Mouse (Mus musculus): ENCODE data around the gene Gm13889.
A peak's percentile ranks its signal among the peaks of the same experiment; 100 is the strongest.

Gm13889 gene

GRCm38 (mm10) chr2:93956908-93957784, at the start of gene Gm13889:
Gm13889 (minus strand) TSS chr2:93957201.
- DNase-seq (ENCODE audit: low spot score), result no peak

- DNase-seq (ENCODE audit: low spot score), result peak; percentile 60
These were observed 45.3 kb upstream of the Gm13889 start for GRCm38 (mm10) chr2:94002331-94002730.

DNA sequence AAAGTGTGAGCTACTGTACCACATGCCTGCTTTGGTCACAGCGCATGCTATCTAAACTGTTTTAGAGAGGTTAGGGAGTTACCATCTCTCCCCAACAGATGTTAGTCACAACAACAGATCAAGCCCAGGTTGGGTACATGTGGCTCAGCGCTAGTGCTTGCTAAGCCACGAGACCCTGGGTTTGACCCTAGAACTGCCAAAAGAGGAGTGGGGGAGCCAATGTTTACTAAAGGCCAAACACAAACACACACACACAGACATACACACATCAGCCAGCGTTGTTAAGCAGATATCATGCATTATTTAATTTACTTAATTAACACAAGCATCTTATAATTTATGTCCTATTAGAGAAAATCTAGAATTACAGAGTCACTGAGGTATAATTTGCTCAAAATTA, 44.9 kb upstream of the Gm13889 start:
- no peak for DNase-seq (ENCODE audit: low spot score)

GRCm38 (mm10) chr2:94001411-94001810, 44.4 kb upstream of the Gm13889 start:
- DNase-seq (ENCODE audit: low spot score), result no peak

DNA sequence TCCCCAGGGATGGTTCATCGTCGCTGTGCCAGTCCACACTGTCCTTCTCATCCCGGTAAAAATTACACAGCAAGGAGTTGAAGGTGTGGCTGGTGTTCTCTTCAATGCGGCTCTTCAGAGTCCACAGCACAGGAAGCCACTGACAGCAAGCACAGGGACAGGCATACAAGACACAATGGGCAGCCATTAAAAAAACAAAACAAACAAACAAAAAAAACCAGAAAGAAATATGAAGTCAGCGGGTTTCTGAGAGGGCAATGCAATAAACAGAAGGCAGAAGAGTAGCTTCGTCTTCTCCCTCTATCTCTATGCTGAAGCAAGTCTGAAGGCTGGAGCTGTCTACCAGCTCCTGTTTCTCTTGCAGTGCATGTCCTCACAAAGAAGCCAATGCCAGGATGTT, 39.3 kb upstream of the Gm13889 start, which contains the start of gene Gm27027:
TSS of gene Gm27027 (minus strand) at position 101 of the 400 bp plus-strand sequence.
- DNase-seq (ENCODE audit: low spot score), result no peak

DNA sequence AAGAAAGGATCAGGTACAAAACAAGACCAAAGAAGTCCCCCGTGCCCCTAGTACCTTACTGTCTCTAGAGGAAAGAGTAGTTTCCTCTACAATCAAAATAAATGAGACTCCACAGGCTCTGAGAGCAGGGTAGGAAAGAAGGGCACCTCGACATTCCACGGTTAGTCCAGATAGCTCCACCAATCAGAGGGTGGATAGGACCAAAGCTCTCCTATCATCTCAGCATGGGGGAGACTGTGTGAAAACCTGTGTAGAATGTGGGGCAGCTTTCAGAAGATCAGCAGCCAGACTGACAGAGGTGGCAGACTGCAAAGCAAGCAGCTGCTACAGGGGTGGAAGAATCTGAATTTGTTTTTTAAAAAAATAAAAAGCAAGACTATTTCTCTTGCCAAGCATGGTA, 35.8 kb upstream of the Gm13889 start:
- no peak for DNase-seq (ENCODE audit: low spot score)

GRCm38 (mm10) chr2:93992259-93992658, 35.3 kb upstream of the Gm13889 start:
- no peak for DNase-seq (ENCODE audit: low spot score)

- DNase-seq (ENCODE audit: low spot score), result no peak
These were observed 34.3 kb upstream of the Gm13889 start for GRCm38 (mm10) chr2:93991336-93991735.

GRCm38 (mm10) chr2:93988440-93988839, 31.4 kb upstream of the Gm13889 start:
- DNase-seq (ENCODE audit: low spot score), result no peak

- no peak for DNase-seq (ENCODE audit: low spot score)
These were observed 25.6 kb upstream of the Gm13889 start for GRCm38 (mm10) chr2:93982457-93983235.

- no peak for DNase-seq (ENCODE audit: low spot score)
These were observed 22.5 kb upstream of the Gm13889 start for GRCm38 (mm10) chr2:93979249-93980120.

DNA sequence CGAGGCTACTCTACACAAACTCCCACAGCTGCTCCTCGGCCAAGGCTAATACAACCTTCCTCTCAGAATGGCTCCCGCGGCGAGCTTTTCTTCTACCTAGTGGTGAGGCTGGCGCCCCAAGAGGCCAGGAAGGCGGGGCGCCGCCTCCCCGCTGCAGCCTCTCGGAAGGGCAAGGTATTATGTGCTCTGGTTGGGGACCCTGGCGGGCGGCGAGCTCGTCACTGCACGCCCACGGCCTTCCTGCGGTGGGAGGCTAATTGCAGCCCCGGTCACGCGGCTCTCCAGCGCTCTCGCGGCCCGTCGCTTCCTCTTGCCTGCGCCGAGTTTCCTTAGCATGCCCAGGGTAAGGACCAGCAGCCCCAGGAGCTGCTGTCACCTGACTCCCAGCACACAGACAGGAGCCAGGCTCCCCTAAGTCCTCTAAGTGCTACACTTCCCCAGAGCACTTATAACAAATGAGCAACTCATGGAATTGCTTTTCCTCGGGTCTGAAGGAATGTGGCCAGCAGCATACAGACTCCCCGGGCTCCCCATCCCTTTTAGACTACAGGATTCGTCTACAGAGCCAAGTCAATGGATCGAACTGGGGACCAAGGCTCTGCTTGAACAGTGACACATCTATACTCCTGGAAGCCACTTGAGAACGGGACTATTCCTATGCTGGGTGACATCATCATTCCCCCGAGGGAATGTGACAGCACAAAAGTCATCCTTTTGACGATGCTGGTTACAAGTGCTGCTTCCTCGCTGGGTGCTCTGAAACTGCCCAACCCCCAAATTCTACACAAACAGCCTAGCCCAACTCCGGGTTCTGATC, 19.6 kb upstream of the Gm13889 start:
- peak; percentile 27 for DNase-seq (ENCODE audit: low spot score)

DNA sequence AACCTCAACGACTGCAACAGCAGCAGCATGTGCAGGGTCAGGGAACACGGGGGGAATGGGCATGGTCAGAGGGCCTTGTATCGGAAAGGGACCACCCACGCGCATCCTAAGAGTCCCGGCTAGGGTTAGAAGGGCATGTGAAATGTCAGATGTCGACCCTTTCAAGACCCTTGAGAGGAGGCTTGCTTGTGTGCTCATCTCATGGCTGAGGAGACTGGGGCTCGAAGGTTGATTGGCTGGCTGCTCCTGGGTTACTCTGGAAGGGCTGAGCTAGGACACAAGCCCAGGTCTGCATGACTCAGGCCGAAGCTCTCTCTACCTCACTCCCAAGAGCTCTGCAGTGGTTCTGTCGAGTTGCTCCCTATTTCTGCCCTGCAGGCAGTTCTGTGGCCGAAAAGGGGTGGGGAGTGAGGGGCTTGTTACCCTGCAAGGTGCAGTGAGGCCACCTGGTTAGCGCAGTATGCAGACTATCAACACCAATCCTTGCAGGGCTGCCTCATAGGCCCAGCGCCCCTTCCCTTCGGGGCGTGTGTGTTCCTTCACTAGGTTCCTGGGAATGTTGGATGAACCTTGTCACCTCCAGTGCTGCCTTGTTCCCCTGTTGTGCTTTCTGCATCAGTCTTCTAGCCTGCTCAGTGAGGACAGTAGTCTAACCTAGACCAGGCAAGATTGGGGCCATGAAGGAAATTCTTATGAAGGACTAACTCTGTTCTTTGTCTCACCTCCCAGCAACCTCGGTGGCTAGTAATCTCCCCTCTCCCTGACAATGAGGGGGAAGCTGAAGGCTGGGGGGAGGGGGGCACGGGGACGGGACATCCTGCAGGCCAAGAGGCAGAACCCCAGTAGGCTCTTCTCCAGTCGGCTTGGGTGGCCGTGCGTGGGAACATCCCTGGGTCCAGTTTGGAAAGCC, 18.8 kb upstream of the Gm13889 start:
- DNase-seq (ENCODE audit: low spot score), result no peak

DNA sequence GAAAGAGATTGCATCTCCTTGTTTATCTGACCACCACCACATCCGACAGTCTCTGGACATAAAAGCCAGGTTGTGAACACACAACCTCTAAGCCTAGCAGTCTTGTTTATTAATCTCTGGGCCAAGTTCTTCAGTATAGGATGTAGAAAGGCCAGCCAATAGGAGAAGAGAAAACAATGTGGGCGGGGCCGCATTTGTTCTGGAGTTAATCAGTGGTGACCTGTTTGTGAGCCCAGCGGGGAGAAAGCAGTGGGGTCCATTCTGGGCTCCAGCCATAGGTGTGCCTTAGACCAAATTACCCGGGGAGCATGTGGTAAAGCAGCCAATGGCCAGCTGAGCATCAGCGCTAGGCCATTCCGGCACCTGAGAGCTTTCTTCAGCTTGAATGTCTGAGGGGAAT, 18.0 kb upstream of the Gm13889 start:
- no peak for DNase-seq (ENCODE audit: low spot score)

DNA sequence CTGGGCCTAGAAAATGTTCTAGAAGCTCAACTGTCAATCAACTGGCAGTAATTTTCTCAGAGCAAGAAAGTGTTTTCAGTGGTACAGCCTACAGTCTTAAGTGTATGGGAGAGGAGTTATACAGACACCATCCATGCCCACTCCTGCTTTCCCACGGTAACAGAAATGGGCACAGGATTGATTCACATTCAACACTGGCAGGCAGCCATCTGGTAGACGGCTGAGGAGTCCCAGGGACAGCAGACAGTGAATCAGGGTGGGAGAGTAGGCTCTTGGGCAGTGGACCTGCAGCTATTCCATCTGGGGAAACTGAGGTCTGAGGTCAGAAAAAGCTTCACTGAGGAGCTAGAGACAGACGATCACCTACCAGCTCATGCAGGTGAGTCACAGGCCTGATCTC, 14.6 kb upstream of the Gm13889 start:
- DNase-seq (ENCODE audit: low spot score), result no peak

DNA sequence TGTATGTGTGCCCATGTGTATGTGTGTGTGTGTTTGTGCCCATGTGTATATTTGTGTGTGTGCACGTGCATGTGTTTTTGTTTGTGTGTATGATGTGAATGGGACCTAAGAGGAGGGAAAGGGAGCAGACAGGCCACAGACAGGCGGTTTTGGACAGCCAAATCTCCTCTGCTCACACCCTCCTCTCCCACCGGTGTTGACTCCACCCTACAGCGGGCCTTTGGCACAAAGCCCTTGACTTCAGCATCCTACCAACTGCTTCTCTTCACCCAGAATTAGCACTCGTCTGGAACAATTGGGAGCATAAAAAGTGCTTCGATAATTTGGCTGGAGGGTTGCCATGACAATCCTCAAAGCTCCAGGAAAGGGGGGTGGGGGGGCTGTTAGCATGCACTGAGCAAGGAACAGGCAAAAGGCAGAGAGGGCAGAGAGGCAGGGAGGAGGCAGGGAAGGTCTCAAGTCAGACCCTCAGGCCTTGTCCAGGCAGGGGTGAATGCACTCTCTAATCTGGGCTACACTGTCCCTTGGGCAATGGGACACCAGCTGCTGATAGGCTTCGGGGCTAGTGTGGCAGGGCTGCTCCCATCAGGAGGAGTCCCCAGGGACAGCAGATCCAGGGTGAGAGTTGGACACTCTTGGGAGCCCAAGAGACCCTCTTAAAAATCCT, 7.6 kb upstream of the Gm13889 start:
- DNase-seq (ENCODE audit: low spot score), result no peak

DNA sequence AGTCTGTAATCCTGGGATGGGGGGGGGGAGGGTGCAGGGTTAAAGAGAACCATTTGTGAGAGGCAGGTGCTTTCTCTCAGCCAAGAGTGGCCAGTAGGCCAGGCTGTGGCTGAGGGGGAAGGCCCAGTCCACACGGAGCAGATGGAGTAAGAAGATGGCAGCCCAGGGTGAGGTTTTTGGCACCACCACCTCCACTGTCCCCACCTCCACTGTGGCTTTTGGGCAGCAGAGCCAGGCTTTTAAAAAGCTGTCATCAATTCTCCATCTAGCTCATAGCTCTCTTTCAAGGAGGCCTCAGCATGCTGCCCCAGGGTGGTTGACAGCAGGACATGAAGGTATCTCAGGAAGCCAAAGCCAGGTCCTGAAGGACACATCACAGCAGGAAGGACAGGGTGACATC, 6.8 kb upstream of the Gm13889 start:
- DNase-seq (ENCODE audit: low spot score), result no peak

- no peak for DNase-seq (ENCODE audit: low spot score)
These were observed 4.7 kb upstream of the Gm13889 start for GRCm38 (mm10) chr2:93961716-93962115.

DNA sequence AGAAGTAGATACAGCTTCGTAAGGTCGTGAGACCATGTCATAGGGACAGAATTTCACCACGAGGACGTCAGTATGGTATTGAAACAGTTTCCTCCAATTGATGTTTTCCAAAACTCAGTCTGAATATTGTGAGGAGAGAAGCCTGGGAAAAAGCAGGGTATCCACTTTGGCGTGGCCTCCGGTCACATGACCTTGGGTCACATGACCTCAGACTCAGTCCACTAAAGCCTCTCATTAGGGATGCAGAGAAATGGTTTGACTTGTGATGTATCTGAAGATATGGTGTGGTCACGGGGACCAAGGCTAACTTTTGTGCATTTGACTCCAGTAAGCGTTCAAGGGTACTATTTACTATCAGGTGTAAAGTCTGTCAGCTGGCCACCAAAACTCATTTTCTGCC, 2.3 kb upstream of the Gm13889 start:
- DNase-seq (ENCODE audit: low spot score), result no peak

DNA sequence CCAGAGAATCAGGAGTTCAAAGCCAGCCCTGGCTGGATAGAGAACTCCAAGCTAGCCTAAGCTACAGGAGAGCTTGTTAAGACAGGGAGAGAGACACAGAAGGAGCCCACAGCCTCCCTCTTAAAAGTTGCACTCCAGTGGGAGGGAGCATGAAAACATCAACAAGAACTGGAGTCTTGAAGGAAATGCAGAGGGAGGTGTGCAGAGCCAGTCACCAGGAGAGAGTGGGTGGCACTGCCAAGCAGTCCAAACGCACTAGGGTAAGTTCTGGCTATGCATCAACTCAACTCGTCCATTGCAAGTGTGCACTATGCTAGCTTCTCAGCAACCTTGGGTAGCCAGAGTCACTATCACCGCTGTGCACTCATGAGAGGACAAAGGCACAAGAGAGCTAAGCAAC, 1.2 kb upstream of the Gm13889 start:
- no peak for DNase-seq (ENCODE audit: low spot score)
